Mouse (Mus musculus) thymus, adult 2 months (tissue): Measurements from ENCODE around the gene Ntm.

Experiments
- CTCF ChIP-seq: fragments of 200-500 bp; IDR thresholded peaks from 2 replicates; pipeline ENCODE4 v1.5.1; 2012; ENCODE audit warnings: mild to moderate bottlenecking, control low read depth, low read length, moderate library complexity, borderline replicate concordance; ENCODE audit not compliant: control insufficient read depth, poor library complexity, insufficient read depth; ENCODE audit errors: extremely low read depth
- POLR2A ChIP-seq: fragments of 200-500 bp; IDR thresholded peaks from 2 replicates; pipeline ENCODE4 v1.6.1; 2012; ENCODE audit warnings: mild to moderate bottlenecking, low read length, control low read depth, moderate library complexity; ENCODE audit not compliant: control insufficient read depth, poor library complexity, insufficient read depth; ENCODE audit errors: extremely low read depth

- TF ChIP-seq CTCF (no peak), POLR2A (no peak)
Measured at GRCm38 (mm10) chr9:29562419-29563071, 400.4 kb downstream of the Ntm start.
